Mouse (Mus musculus): ENCODE measurements at regions not wholly inside any gene's neighbourhood (a gene's known extent, or its start where the extent isn't known, plus 50 kb on each side); places are given as distances from the start of the nearest gene placed in this dataset.

DNA sequence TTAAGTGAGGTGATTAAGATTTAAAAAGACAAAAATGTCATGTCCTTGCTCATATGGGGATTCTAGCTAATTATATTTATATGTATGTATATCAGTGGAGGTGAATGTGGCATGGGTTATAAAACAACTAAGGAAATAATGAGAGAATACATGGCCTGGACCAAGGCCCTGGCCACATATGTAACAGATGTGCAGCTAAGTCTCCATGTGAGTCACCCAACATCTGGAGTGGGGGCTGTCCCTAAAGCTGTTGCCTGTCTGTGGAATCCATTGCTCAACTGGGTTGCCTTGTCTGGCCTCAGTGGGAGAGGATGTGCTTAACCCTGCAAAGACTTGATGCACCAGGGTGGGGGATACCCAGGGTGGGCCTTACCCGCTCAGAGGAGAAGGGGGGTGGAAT lies 551.5 kb upstream of the Fbxo33 start:
- Histone ChIP-seq H3K27ac (ENCODE audit: insufficient read depth, low read depth, low read length, poor library complexity, severe bottlenecking) (no peak overlapping the region), H3K4me3 (ENCODE audit: insufficient read depth in 1 of 2, low read depth in 1 of 2, low read length in 2 of 2, poor library complexity in 1 of 2, severe bottlenecking in 1 of 2) (no peak overlapping the region), H3K36me3 (ENCODE audit: control insufficient read depth, insufficient read depth, low read length, poor library complexity, severe bottlenecking) (no peaks in the 10 kb centered on the region), H3K9me3 (ENCODE audit: control insufficient read depth, insufficient read depth, low read depth, low read length) (no peaks in the 10 kb centered on the region), H3K4me1 (ENCODE audit: control insufficient read depth in 2 of 2, insufficient read depth in 2 of 2, low read length in 2 of 2, poor library complexity in 1 of 2) (no peaks in the 10 kb centered on the region), H3K9ac (ENCODE audit: insufficient read depth, low read depth, low read length, poor library complexity, severe bottlenecking) (no peak overlapping the region)
- no peak for TF ChIP-seq MAFK (IDR thresholded peaks at IDR 0.05; ENCODE audit: insufficient read depth, low read depth, low read length)
- no peak for TF ChIP-seq ZC3H11A (IDR thresholded peaks at IDR 0.05; ENCODE audit: borderline replicate concordance, low read depth, low read length)
- TF ChIP-seq ZNF384 (IDR thresholded peaks at IDR 0.05; ENCODE audit: low read depth, low read length): no peak
- no peak for TF ChIP-seq HCFC1 (IDR thresholded peaks at IDR 0.05; ENCODE audit: borderline replicate concordance, insufficient read depth, low read length)
- TF ChIP-seq CHD2 (IDR thresholded peaks at IDR 0.05; ENCODE audit: low read depth, low read length): no peak
- in situ Hi-C loops (cut with MboI; ENCODE audit: low sequenced_read_pairs in 2 of 2, unreplicated experiment in 2 of 2): no loop called here
- DNase-seq (ENCODE audit: low read depth, low spot score): no peak

DNA sequence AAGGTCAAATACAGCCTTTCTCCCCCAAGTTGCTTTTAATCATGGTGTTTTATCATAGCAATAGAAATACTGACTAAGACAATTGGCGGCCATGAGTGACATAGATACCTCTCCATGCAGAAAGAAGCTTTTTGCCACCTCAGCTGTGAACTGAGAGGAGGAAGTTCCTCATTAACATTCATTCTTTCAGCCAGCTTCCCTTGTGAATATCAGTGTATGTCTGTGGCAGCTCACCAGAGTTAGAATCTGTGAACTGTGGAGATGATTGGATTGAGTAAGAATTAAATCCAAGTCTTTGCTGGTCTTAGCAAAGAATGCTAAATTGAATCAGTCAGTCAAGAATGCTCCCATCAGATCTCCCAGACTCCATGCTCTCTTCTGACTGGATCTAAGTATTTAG lies 542.7 kb upstream of the Fbxo33 start:
- TF ChIP-seq MAFK (IDR thresholded peaks at IDR 0.05; ENCODE audit: insufficient read depth, low read depth, low read length) (no peak), ZNF384 (IDR thresholded peaks at IDR 0.05; ENCODE audit: low read depth, low read length) (no peak), ZC3H11A (IDR thresholded peaks at IDR 0.05; ENCODE audit: borderline replicate concordance, low read depth, low read length) (no peak), CHD2 (IDR thresholded peaks at IDR 0.05; ENCODE audit: low read depth, low read length) (no peak), HCFC1 (IDR thresholded peaks at IDR 0.05; ENCODE audit: borderline replicate concordance, insufficient read depth, low read length) (no peak)
- H3K36me3 ChIP-seq (ENCODE audit: control insufficient read depth, insufficient read depth, low read length, poor library complexity, severe bottlenecking): no peaks in the 10 kb centered on the region

DNA sequence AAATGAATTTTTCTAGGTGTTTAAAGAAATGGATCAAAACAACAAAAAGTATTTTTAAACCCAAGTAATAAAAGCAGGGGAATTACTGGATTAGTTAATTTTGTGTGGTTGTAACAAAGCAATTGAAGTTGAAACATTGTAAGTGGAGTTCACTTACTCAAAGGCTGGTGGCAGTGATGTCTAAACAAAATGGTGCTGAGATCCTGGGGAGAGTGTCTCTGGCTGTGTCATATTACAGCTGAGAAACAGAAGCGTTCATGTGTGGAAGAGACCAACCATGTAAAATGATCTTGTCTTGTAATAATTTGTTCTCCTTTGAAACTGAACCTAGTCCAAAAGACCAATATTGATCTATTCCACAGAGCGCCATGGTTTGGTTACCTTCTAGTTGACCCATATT lies 525.2 kb upstream of the Fbxo33 start:
- in situ Hi-C loops (cut with MboI; ENCODE audit: low sequenced_read_pairs in 2 of 2, unreplicated experiment in 2 of 2): no loop called here
- Histone ChIP-seq H3K4me1 (ENCODE audit: control insufficient read depth in 2 of 2, insufficient read depth in 2 of 2, low read length in 2 of 2, poor library complexity in 1 of 2) (no peaks in the 10 kb centered on the region), H3K9me3 (ENCODE audit: control insufficient read depth, insufficient read depth, low read depth, low read length) (no peaks in the 10 kb centered on the region), H3K27ac (ENCODE audit: insufficient read depth, low read depth, low read length, poor library complexity, severe bottlenecking) (no peak overlapping the region), H3K4me3 (ENCODE audit: insufficient read depth in 1 of 2, low read depth in 1 of 2, low read length in 2 of 2, poor library complexity in 1 of 2, severe bottlenecking in 1 of 2) (no peak overlapping the region), H3K36me3 (ENCODE audit: control insufficient read depth, insufficient read depth, low read length, poor library complexity, severe bottlenecking) (no peaks in the 10 kb centered on the region), H3K9ac (ENCODE audit: insufficient read depth, low read depth, low read length, poor library complexity, severe bottlenecking) (no peak overlapping the region)
- no peak for TF ChIP-seq HCFC1 (IDR thresholded peaks at IDR 0.05; ENCODE audit: borderline replicate concordance, insufficient read depth, low read length)
- no peak for TF ChIP-seq CHD2 (IDR thresholded peaks at IDR 0.05; ENCODE audit: low read depth, low read length)
- no peak for TF ChIP-seq ZNF384 (IDR thresholded peaks at IDR 0.05; ENCODE audit: low read depth, low read length)
- TF ChIP-seq ZC3H11A (IDR thresholded peaks at IDR 0.05; ENCODE audit: borderline replicate concordance, low read depth, low read length): no peak
- TF ChIP-seq MAFK (IDR thresholded peaks at IDR 0.05; ENCODE audit: insufficient read depth, low read depth, low read length): no peak
- no peak for DNase-seq (ENCODE audit: low read depth, low spot score)

More for the DNA sequence above, 542.7 kb upstream of the Fbxo33 start:
- in situ Hi-C loops (cut with MboI; ENCODE audit: low sequenced_read_pairs in 2 of 2, unreplicated experiment in 2 of 2): no loop called here
- Histone ChIP-seq H3K4me1 (ENCODE audit: control insufficient read depth in 2 of 2, insufficient read depth in 2 of 2, low read length in 2 of 2, poor library complexity in 1 of 2) (no peaks in the 10 kb centered on the region), H3K9ac (ENCODE audit: insufficient read depth, low read depth, low read length, poor library complexity, severe bottlenecking) (no peak overlapping the region), H3K4me3 (ENCODE audit: insufficient read depth in 1 of 2, low read depth in 1 of 2, low read length in 2 of 2, poor library complexity in 1 of 2, severe bottlenecking in 1 of 2) (no peak overlapping the region), H3K27ac (ENCODE audit: insufficient read depth, low read depth, low read length, poor library complexity, severe bottlenecking) (no peak overlapping the region), H3K9me3 (ENCODE audit: control insufficient read depth, insufficient read depth, low read depth, low read length) (no peaks in the 10 kb centered on the region)
- no peak for DNase-seq (ENCODE audit: low read depth, low spot score)

DNA sequence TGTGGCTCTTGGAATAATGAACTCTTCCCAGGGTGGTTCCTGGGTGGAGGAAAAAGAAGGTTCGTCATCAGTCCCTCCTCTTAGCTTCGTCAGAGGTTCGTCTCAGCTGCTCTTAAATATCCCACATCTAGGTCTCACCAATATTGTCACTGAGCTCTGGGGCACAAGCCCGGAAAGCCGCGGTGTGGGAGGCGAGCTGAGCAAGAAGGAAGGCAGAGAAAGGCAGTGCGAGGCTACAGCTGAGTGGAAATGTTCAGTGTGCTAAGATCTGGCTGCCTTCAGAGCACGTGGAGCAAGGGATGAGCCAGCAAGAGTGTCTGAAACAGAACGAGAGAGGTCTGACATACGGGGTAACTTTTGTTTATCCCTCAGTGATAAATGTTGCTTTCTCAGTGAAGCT lies 523.7 kb upstream of the Fbxo33 start:
- no peaks in the 10 kb centered on the region for H3K36me3 ChIP-seq (ENCODE audit: control insufficient read depth, insufficient read depth, low read length, poor library complexity, severe bottlenecking)
- no peak for TF ChIP-seq ZNF384 (IDR thresholded peaks at IDR 0.05; ENCODE audit: low read depth, low read length)
- TF ChIP-seq MAFK (IDR thresholded peaks at IDR 0.05; ENCODE audit: insufficient read depth, low read depth, low read length): no peak
- TF ChIP-seq HCFC1 (IDR thresholded peaks at IDR 0.05; ENCODE audit: borderline replicate concordance, insufficient read depth, low read length): no peak
- TF ChIP-seq ZC3H11A (IDR thresholded peaks at IDR 0.05; ENCODE audit: borderline replicate concordance, low read depth, low read length): no peak
- no peak for TF ChIP-seq CHD2 (IDR thresholded peaks at IDR 0.05; ENCODE audit: low read depth, low read length)
- DNase-seq (ENCODE audit: low read depth, low spot score): no peak
- no peaks in the 10 kb centered on the region for H3K4me1 ChIP-seq (ENCODE audit: control insufficient read depth in 2 of 2, insufficient read depth in 2 of 2, low read length in 2 of 2, poor library complexity in 1 of 2)
- H3K9ac ChIP-seq (ENCODE audit: insufficient read depth, low read depth, low read length, poor library complexity, severe bottlenecking): no peak overlapping the region
- H3K4me3 ChIP-seq (ENCODE audit: insufficient read depth in 1 of 2, low read depth in 1 of 2, low read length in 2 of 2, poor library complexity in 1 of 2, severe bottlenecking in 1 of 2): no peak overlapping the region
- no peaks in the 10 kb centered on the region for H3K9me3 ChIP-seq (ENCODE audit: control insufficient read depth, insufficient read depth, low read depth, low read length)
- in situ Hi-C loops (cut with MboI; ENCODE audit: low sequenced_read_pairs in 2 of 2, unreplicated experiment in 2 of 2): no loop called here
- no peak overlapping the region for H3K27ac ChIP-seq (ENCODE audit: insufficient read depth, low read depth, low read length, poor library complexity, severe bottlenecking)

DNA sequence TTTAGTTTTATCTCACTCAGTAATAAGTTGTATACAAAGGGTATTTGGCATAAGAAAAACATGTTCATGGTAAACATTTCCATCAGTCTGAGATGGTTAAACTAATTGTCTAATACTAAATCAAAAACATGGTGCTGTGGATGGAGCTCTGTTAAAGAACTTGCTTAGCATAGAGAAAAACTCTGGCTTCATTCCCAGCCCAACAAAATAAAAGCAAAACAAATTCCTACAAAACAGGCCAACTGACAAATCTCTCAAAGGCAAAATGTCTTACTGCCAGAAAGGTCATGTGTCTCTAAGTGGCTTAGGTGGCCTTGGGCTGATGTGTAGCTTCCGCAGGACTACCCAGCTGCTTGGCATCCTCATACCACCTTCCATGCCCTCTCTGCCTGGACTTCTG lies 505.4 kb upstream of the Fbxo33 start:
- in situ Hi-C loops (cut with MboI; ENCODE audit: low sequenced_read_pairs in 2 of 2, unreplicated experiment in 2 of 2): no loop called here
- H3K9me3 ChIP-seq (ENCODE audit: control insufficient read depth, insufficient read depth, low read depth, low read length): no peaks in the 10 kb centered on the region
- no peak for DNase-seq (ENCODE audit: low read depth, low spot score)
- H3K4me3 ChIP-seq (ENCODE audit: insufficient read depth in 1 of 2, low read depth in 1 of 2, low read length in 2 of 2, poor library complexity in 1 of 2, severe bottlenecking in 1 of 2): no peak overlapping the region
- no peaks in the 10 kb centered on the region for H3K4me1 ChIP-seq (ENCODE audit: control insufficient read depth in 2 of 2, insufficient read depth in 2 of 2, low read length in 2 of 2, poor library complexity in 1 of 2)
- no peaks in the 10 kb centered on the region for H3K36me3 ChIP-seq (ENCODE audit: control insufficient read depth, insufficient read depth, low read length, poor library complexity, severe bottlenecking)
- no peak for TF ChIP-seq ZNF384 (IDR thresholded peaks at IDR 0.05; ENCODE audit: low read depth, low read length)
- no peak for TF ChIP-seq CHD2 (IDR thresholded peaks at IDR 0.05; ENCODE audit: low read depth, low read length)
- no peak for TF ChIP-seq ZC3H11A (IDR thresholded peaks at IDR 0.05; ENCODE audit: borderline replicate concordance, low read depth, low read length)
- no peak for TF ChIP-seq MAFK (IDR thresholded peaks at IDR 0.05; ENCODE audit: insufficient read depth, low read depth, low read length)
- no peak for TF ChIP-seq HCFC1 (IDR thresholded peaks at IDR 0.05; ENCODE audit: borderline replicate concordance, insufficient read depth, low read length)
- no peak overlapping the region for H3K27ac ChIP-seq (ENCODE audit: insufficient read depth, low read depth, low read length, poor library complexity, severe bottlenecking)
- no peak overlapping the region for H3K9ac ChIP-seq (ENCODE audit: insufficient read depth, low read depth, low read length, poor library complexity, severe bottlenecking)

Measured in ES-E14 (cell line).